Mouse (Mus musculus) heart, embryonic 11.5 days (tissue): Measurements from ENCODE around the gene H2-T22. TPM values are rescaled to one million over a fixed set of nuclear protein-coding genes. Genes with fewer than 3 reads are reported as not detected.
"Not testable (repeated sequence)": the region's sequence is repeated elsewhere in the genome, so short reads cannot be mapped to it uniquely, and the experiment has no call there.

Experiments used
- ATAC-seq: fragments of 200-750 bp; cut with Nextera tagmentation; replicated peaks from 2 replicates; pipeline ENCODE4 v1.8.0; 2017; ENCODE audit warnings: moderate library complexity; ENCODE audit not compliant: insufficient number of reproducible peaks, low FRiP score, low TSS enrichment
- H3K27ac ChIP-seq: fragments of 300-500 bp; sonication (generic); 2 replicates; pipeline ENCODE4 v1.5.1; 2014; ENCODE audit warnings: mild to moderate bottlenecking, low read depth, low read length
- H3K27me3 ChIP-seq: fragments of 300-500 bp; sonication (generic); 2 replicates; pipeline ENCODE4 v1.6.1; 2014; ENCODE audit warnings: mild to moderate bottlenecking, low read length, mixed read lengths; ENCODE audit not compliant: control insufficient read depth, insufficient read depth
- H3K36me3 ChIP-seq: fragments of 300-500 bp; sonication (generic); 2 replicates; pipeline ENCODE4 v1.6.1; 2014; ENCODE audit warnings: mild to moderate bottlenecking, low read length, moderate library complexity, mixed read lengths; ENCODE audit not compliant: control insufficient read depth, insufficient read depth
- H3K4me1 ChIP-seq: fragments of 300-500 bp; sonication (generic); 2 replicates; pipeline ENCODE4 v1.6.1; 2014; ENCODE audit warnings: low read length; ENCODE audit not compliant: control insufficient read depth, insufficient read depth
- H3K4me2 ChIP-seq: fragments of 300-500 bp; sonication (generic); 2 replicates; pipeline ENCODE4 v1.6.1; 2014; ENCODE audit warnings: mild to moderate bottlenecking, moderate library complexity
- H3K4me3 ChIP-seq: fragments of 300-500 bp; sonication (generic); 2 replicates; pipeline ENCODE4 v1.5.1; 2014; ENCODE audit warnings: low read depth, low read length
- H3K9ac ChIP-seq: fragments of 300-500 bp; sonication (generic); 2 replicates; pipeline ENCODE4 v1.6.1; 2014; ENCODE audit warnings: mild to moderate bottlenecking, low read depth, low read length, moderate library complexity
- H3K9me3 ChIP-seq: fragments of 300-500 bp; sonication (generic); replicated peaks from 2 replicates; pipeline ENCODE4 v1.6.1; 2016; ENCODE audit warnings: low read length; ENCODE audit not compliant: control insufficient read depth
- WGBS: fragments of 180-500 bp; shearing (Covaris S2); extraction: QIAGEN DNeasy Blood & Tissue Kit; methylation state at CpG from one replicate; pipeline ENCODE4 v1.1.7; 2014; ENCODE audit not compliant: insufficient replicate concordance; 5-methylcytosine and 5-hydroxymethylcytosine counted together
- polyA plus RNA-seq: library from polyadenylated mRNA; unstranded; fragments of >200 nt; fragmentation: Nextera tagmentation; extraction: Ambion mirVana; gene quantifications from 2 replicates; pipeline ENCODE4 v1.2.1, GENCODE M21; 2014

H2-T22 gene
- 6.7 and 7.3 TPM in 2 replicates for polyA plus RNA-seq

DNA sequence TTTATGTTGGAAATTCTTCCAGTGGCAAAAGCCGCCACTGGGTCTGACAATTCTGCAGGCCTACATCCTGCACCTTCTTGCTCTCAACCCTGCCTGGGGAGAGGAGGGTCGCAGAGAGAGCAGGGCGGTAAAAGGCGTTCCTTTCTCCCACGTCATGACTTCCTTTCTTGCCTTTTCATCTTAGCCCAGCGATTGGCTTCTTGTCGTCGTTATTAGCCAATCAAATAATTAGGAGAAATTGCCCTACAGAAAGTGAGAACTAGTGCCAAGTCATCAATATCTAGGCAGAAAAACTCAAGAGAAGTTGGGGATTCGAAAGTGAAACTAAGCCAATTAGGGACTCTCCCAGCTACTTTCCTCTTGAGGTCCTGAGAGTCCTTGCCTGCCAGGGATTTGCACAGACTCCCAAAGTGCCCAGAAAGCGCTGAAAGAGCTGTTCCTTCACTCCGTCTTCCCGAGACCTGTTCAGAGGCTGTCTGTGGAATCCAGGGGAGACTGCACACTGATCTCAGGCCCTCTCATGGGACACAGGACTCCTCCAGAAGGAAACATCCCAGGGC lies at the start of gene H2-T22, which contains the start of gene Gm6034:
Gene H2-T22 (minus strand): TSS at position 138 of the 560 bp plus-strand sequence.
Gene Gm6034 (plus strand): TSS at position 352 of the 560 bp plus-strand sequence.
- H3K27ac ChIP-seq = not testable (repeated sequence)
- 1% methylated on average over 12 of the region's 12 CpGs for WGBS

DNA sequence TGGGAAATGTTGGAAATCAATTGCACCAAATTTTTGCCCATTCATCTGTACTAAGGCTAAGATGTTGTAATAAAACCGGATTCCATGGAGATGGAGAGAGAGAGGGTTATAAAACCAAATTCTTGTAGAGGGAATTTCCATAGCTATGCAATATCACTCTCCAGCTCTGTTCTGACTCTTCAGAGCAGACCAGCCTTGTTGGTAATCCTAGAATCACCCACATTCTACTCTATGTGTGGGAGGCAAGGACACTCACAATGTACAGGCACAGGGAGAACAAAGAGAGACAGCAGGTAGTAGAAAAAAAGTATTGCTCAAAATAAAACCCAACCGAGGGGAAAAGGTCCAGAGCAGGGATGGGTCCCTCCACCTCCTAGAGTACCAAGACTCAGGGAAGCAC lies 49.4 kb upstream of the H2-T22 start:
- WGBS = no CpG with 5 or more reads among the region's 2 CpGs
- not testable (repeated sequence) for H3K9ac ChIP-seq, ATAC-seq

More for the DNA sequence above, at the start of gene H2-T22, which contains the start of gene Gm6034:
- H3K27me3 ChIP-seq, H3K9me3 ChIP-seq, H3K36me3 ChIP-seq, H3K4me1 ChIP-seq: not testable (repeated sequence)
- peak within 1 kb of the TSS; percentile 45 for H3K4me3 ChIP-seq
- H3K4me2 ChIP-seq = peak within 1 kb of the TSS; percentile 73
- ATAC-seq = peak; percentile 90
- H3K9ac ChIP-seq = peak within 1 kb of the TSS; percentile 46; the same call in 1 of the 2 replicates

GRCm38 (mm10) chr17:36085976-36086375 lies 43.4 kb upstream of the H2-T22 start:
- not testable (repeated sequence) for ATAC-seq, H3K4me3 ChIP-seq, H3K9me3 ChIP-seq, H3K36me3 ChIP-seq, H3K27ac ChIP-seq, H3K9ac ChIP-seq, H3K4me1 ChIP-seq, H3K4me2 ChIP-seq
- WGBS = 50% methylated on average over 1 of the region's 1 CpGs
- H3K27me3 ChIP-seq = peaks cover 23% of the 10 kb centered on the region

More for the DNA sequence above, 49.4 kb upstream of the H2-T22 start:
- not testable (repeated sequence) for H3K9me3 ChIP-seq, H3K4me2 ChIP-seq, H3K27me3 ChIP-seq, H3K36me3 ChIP-seq, H3K4me1 ChIP-seq, H3K27ac ChIP-seq, H3K4me3 ChIP-seq

- Histone ChIP-seq H3K4me3 (peak overlapping the region; percentile 56), H3K27me3 (peaks cover 23% of the 10 kb centered on the region), H3K36me3 (no peaks in the 10 kb centered on the region), H3K4me1 (peaks cover 4% of the 10 kb centered on the region; the same call in 1 of the 2 replicates), H3K9me3 (no peaks in the 10 kb centered on the region), H3K27ac (no peak overlapping the region), H3K4me2 (peak overlapping the region; percentile 95), H3K9ac (peak overlapping the region; percentile 65)
- WGBS = 3% methylated on average over 41 of the region's 42 CpGs
- ATAC-seq = 0 out of 2 replicates have a peak, but pooled peaks have one; percentile 22
Observed at GRCm38 (mm10) chr17:36083870-36084451, 41.4 kb upstream of the H2-T22 start.

DNA sequence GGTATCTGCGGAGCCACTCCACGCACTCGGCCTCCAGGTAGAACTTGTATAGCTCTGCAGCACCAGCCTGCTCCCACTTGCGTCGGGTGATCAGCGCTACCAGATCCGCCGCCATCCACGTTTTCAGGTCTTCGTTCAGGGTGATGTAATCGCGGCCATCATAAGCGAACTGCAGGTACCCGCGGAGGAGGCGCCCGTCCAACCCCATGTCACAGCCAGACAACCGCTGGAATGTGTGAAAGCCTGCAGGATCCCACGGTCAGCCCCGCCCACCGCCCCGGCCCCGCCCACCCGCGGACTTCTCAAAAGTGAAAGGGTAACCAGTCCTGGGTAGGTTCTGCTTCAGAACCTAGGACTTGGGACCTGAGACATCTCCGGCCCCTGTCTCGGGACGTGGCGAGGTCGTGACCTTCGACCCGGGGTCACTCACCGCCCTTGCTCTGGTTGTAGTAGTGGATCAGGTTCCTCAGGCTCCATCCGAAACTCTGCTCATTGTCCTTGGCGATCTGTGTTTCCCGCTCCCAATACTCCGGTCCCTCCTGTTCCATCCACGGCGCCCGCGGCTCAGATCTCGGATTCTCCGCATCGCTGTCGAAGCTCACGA lies 40.8 kb upstream of the H2-T22 start:
- peak overlapping the region; percentile 95 for H3K4me2 ChIP-seq
- peak overlapping the region; percentile 65 for H3K9ac ChIP-seq
- H3K4me3 ChIP-seq = peak overlapping the region; percentile 56
- H3K4me1 ChIP-seq = peaks cover 4% of the 10 kb centered on the region; the same call in 1 of the 2 replicates
- H3K27ac ChIP-seq = no peak overlapping the region
- 0 out of 2 replicates have a peak, but pooled peaks have one; percentile 35 for ATAC-seq
- no peaks in the 10 kb centered on the region for H3K36me3 ChIP-seq
- peaks cover 23% of the 10 kb centered on the region for H3K27me3 ChIP-seq
- WGBS = 1% methylated on average over 46 of the region's 46 CpGs
- no peaks in the 10 kb centered on the region for H3K9me3 ChIP-seq

- ATAC-seq, H3K4me1 ChIP-seq, H3K9me3 ChIP-seq, H3K9ac ChIP-seq, H3K36me3 ChIP-seq, H3K27ac ChIP-seq: not testable (repeated sequence)
- Histone ChIP-seq H3K27me3 (peaks cover 23% of the 10 kb centered on the region), H3K4me3 (peak overlapping the region; percentile 56), H3K4me2 (peak overlapping the region; percentile 95)
- WGBS = 50% methylated on average over 3 of the region's 6 CpGs
Observed at GRCm38 (mm10) chr17:36082519-36083232, 40.1 kb upstream of the H2-T22 start.

DNA sequence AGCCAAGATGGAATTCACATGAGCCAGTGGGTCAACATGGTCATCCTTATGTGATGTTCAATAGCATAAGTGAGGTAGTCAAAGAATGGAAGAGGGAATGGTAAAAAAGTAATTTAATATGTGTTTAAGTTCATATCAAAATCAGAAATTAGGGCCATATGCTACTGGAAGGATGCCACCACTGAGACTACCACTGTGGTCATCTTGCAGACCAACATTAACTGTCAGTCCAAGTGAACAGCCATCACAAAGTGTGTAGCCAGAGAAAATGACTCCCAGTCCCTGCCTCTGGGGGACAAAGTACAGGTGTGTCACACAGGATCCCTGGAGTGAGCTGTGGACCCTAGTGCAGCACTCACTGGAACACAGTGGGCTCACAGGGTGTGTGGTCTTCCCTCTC lies 39.4 kb upstream of the H2-T22 start:
- H3K4me3 ChIP-seq, H3K9ac ChIP-seq, ATAC-seq, H3K4me2 ChIP-seq, H3K36me3 ChIP-seq, H3K27ac ChIP-seq, H3K4me1 ChIP-seq, H3K9me3 ChIP-seq: not testable (repeated sequence)
- peaks cover 23% of the 10 kb centered on the region for H3K27me3 ChIP-seq

- Histone ChIP-seq H3K27ac (no peak overlapping the region), H3K4me3 (no peak overlapping the region), H3K36me3 (no peaks in the 10 kb centered on the region), H3K9ac (no peak overlapping the region), H3K4me1 (no peaks in the 10 kb centered on the region), H3K9me3 (no peaks in the 10 kb centered on the region), H3K27me3 (no peaks in the 10 kb centered on the region), H3K4me2 (no peak overlapping the region)
- 24% methylated on average over 2 of the region's 2 CpGs for WGBS
- no peak for ATAC-seq
Observed at GRCm38 (mm10) chr17:36060829-36061228, 18.3 kb upstream of the H2-T22 start.
